Mouse (Mus musculus) embryonic facial prominence, embryonic 14.5 days (tissue): ENCODE results near the gene Psmd14. TPM values are rescaled to one million over a fixed set of nuclear protein-coding genes. Genes with fewer than 3 reads are reported as not detected.

Experiments
- ATAC-seq: fragments of 200-750 bp; cut with Nextera tagmentation; 2 replicates; pipeline ENCODE4 v1.8.0; 2017; ENCODE audit warnings: low read depth, moderate number of reproducible peaks, moderate TSS enrichment
- DNase-seq: peaks from one replicate; pipeline ENCODE4 v3.0.0-alpha.2; 2015; ENCODE audit warnings: low spot score
- H3K27ac ChIP-seq: fragments of 300-500 bp; sonication (generic); replicated peaks from 2 replicates; pipeline ENCODE4 v1.5.1; 2014; ENCODE audit warnings: low read depth, mild to moderate bottlenecking, low read length, moderate library complexity
- H3K27me3 ChIP-seq: fragments of 300-500 bp; sonication (generic); replicated peaks from 2 replicates; pipeline ENCODE4 v1.6.1; 2014; ENCODE audit warnings: low read length; ENCODE audit not compliant: control insufficient read depth, insufficient read depth
- H3K36me3 ChIP-seq: fragments of 300-500 bp; sonication (generic); 2 replicates; pipeline ENCODE4 v1.6.1; 2014; ENCODE audit warnings: low read length, mixed read lengths; ENCODE audit not compliant: control insufficient read depth, insufficient read depth
- H3K4me1 ChIP-seq: fragments of 300-500 bp; sonication (generic); 2 replicates; pipeline ENCODE4 v1.6.1; 2014; ENCODE audit warnings: antibody characterized with exemption, low read length; ENCODE audit not compliant: control insufficient read depth, insufficient read depth
- H3K4me2 ChIP-seq: fragments of 300-500 bp; sonication (generic); 2 replicates; pipeline ENCODE4 v1.6.1; 2014; ENCODE audit warnings: low read depth, mild to moderate bottlenecking, low read length, moderate library complexity, mixed read lengths
- H3K4me3 ChIP-seq: fragments of 300-500 bp; sonication (generic); 2 replicates; pipeline ENCODE4 v1.5.1; 2014; ENCODE audit warnings: low read depth, mild to moderate bottlenecking, low read length
- H3K9ac ChIP-seq: fragments of 300-500 bp; sonication (generic); 2 replicates; pipeline ENCODE4 v1.6.1; 2014; ENCODE audit warnings: low read depth, mild to moderate bottlenecking, low read length, moderate library complexity, mixed read lengths
- H3K9me3 ChIP-seq: fragments of 300-500 bp; sonication (generic); 2 replicates; pipeline ENCODE4 v1.6.1; 2016; ENCODE audit warnings: low read length; ENCODE audit not compliant: control insufficient read depth
- WGBS: fragments of 180-500 bp; shearing (Covaris S2); extraction: QIAGEN DNeasy Blood & Tissue Kit; methylation state at CpG from one replicate; pipeline ENCODE4 v1.1.7; 2014; 5-methylcytosine and 5-hydroxymethylcytosine counted together
- polyA plus RNA-seq: library from polyadenylated mRNA; unstranded; fragments of >200 nt; fragmentation: Nextera tagmentation; extraction: Ambion mirVana; gene quantifications from 2 replicates; pipeline ENCODE4 v1.2.1, GENCODE M21; 2014

The Psmd14 gene
- polyA plus RNA-seq, 1 experiment from 2014 or later = 167 TPM

- H3K4me3 ChIP-seq = no peak overlapping the region
- 82% methylated on average over 3 of the region's 3 CpGs for WGBS
- H3K36me3 ChIP-seq = no peaks in the 10 kb centered on the region
- no peak for DNase-seq
- H3K9me3 ChIP-seq = no peaks in the 10 kb centered on the region
- no peaks in the 10 kb centered on the region for H3K4me1 ChIP-seq
- H3K27ac ChIP-seq = no peak overlapping the region
- H3K27me3 ChIP-seq = no peaks in the 10 kb centered on the region
- H3K4me2 ChIP-seq = no peak overlapping the region
- ATAC-seq = no peak
- no peak overlapping the region for H3K9ac ChIP-seq
These were observed 22.4 kb upstream of the Psmd14 start for GRCm38 (mm10) chr2:61689086-61689485.

GRCm38 (mm10) chr2:61709570-61709969 lies 1.9 kb upstream of the Psmd14 start:
- DNase-seq = no peak
- Histone ChIP-seq H3K4me2 (no peak overlapping the region), H3K9ac (no peak overlapping the region), H3K36me3 (no peaks in the 10 kb centered on the region), H3K27me3 (no peaks in the 10 kb centered on the region), H3K4me1 (peaks cover 4% of the 10 kb centered on the region; the same call in 1 of the 2 replicates), H3K4me3 (no peak overlapping the region), H3K27ac (no peak overlapping the region), H3K9me3 (no peaks in the 10 kb centered on the region)
- no peak for ATAC-seq
- 95% methylated on average over 3 of the region's 3 CpGs for WGBS

- ATAC-seq = no peak
- 44% methylated on average over 3 of the region's 3 CpGs for WGBS
These were observed 1.0 kb downstream of the Psmd14 start for GRCm38 (mm10) chr2:61712526-61712925.

GRCm38 (mm10) chr2:61722401-61722982 lies 11.0 kb downstream of the Psmd14 start:
- DNase-seq (no peak), ATAC-seq (no peak)
- Histone ChIP-seq H3K27ac (no peak overlapping the region), H3K4me3 (no peak overlapping the region), H3K36me3 (no peaks in the 10 kb centered on the region), H3K9me3 (no peaks in the 10 kb centered on the region), H3K27me3 (no peaks in the 10 kb centered on the region), H3K4me2 (no peak overlapping the region), H3K9ac (no peak overlapping the region), H3K4me1 (no peaks in the 10 kb centered on the region)
- WGBS = 85% methylated on average over 4 of the region's 4 CpGs

More at GRCm38 (mm10) chr2:61712526-61712925, 1.0 kb downstream of the Psmd14 start:
- peak overlapping the region; percentile 67 for H3K4me2 ChIP-seq
- no peaks in the 10 kb centered on the region for H3K27me3 ChIP-seq
- peak overlapping the region; percentile 94 for H3K9ac ChIP-seq
- no peak for DNase-seq
- H3K4me1 ChIP-seq = peaks cover 4% of the 10 kb centered on the region; the same call in 1 of the 2 replicates
- no peaks in the 10 kb centered on the region for H3K36me3 ChIP-seq
- H3K27ac ChIP-seq = no peak overlapping the region
- no peaks in the 10 kb centered on the region for H3K9me3 ChIP-seq
- H3K4me3 ChIP-seq = peak overlapping the region; percentile 84

GRCm38 (mm10) chr2:61732802-61733486 lies 21.4 kb downstream of the Psmd14 start:
- Histone ChIP-seq H3K27ac (no peak overlapping the region), H3K9me3 (no peaks in the 10 kb centered on the region), H3K27me3 (no peaks in the 10 kb centered on the region), H3K4me1 (no peaks in the 10 kb centered on the region; the same call in 1 of the 2 replicates), H3K4me2 (no peak overlapping the region), H3K9ac (no peak overlapping the region), H3K36me3 (peaks cover 7% of the 10 kb centered on the region; the same call in 1 of the 2 replicates), H3K4me3 (no peak overlapping the region)
- DNase-seq = no peak
- ATAC-seq = no peak
- 84% methylated on average over 11 of the region's 11 CpGs for WGBS

- 92% methylated on average over 1 of the region's 1 CpGs for WGBS
- ATAC-seq = no peak
These were observed 22.7 kb downstream of the Psmd14 start for GRCm38 (mm10) chr2:61734175-61734574.

GRCm38 (mm10) chr2:61746051-61746450 lies 34.6 kb downstream of the Psmd14 start:
- Histone ChIP-seq H3K9ac (no peak overlapping the region), H3K9me3 (no peaks in the 10 kb centered on the region), H3K4me2 (no peak overlapping the region), H3K27ac (no peak overlapping the region), H3K4me1 (no peaks in the 10 kb centered on the region), H3K36me3 (no peaks in the 10 kb centered on the region), H3K27me3 (no peaks in the 10 kb centered on the region), H3K4me3 (no peak overlapping the region)
- no peak for DNase-seq
- ATAC-seq = no peak
- WGBS = 74% methylated on average over 1 of the region's 1 CpGs

More at GRCm38 (mm10) chr2:61734175-61734574, 22.7 kb downstream of the Psmd14 start:
- Histone ChIP-seq H3K4me1 (no peaks in the 10 kb centered on the region; the same call in 1 of the 2 replicates), H3K27me3 (no peaks in the 10 kb centered on the region), H3K9ac (no peak overlapping the region), H3K9me3 (no peaks in the 10 kb centered on the region), H3K4me3 (no peak overlapping the region), H3K36me3 (peaks cover 7% of the 10 kb centered on the region; the same call in 1 of the 2 replicates), H3K4me2 (no peak overlapping the region), H3K27ac (no peak overlapping the region)
- DNase-seq = no peak

GRCm38 (mm10) chr2:61746580-61746979 lies 35.1 kb downstream of the Psmd14 start:
- Histone ChIP-seq H3K36me3 (no peaks in the 10 kb centered on the region), H3K4me3 (no peak overlapping the region), H3K4me1 (no peaks in the 10 kb centered on the region), H3K27me3 (no peaks in the 10 kb centered on the region), H3K9ac (no peak overlapping the region), H3K27ac (no peak overlapping the region), H3K9me3 (no peaks in the 10 kb centered on the region), H3K4me2 (no peak overlapping the region)
- DNase-seq (no peak), ATAC-seq (no peak)
- WGBS = 74% methylated on average over 2 of the region's 2 CpGs

GRCm38 (mm10) chr2:61747411-61747810 lies 35.9 kb downstream of the Psmd14 start:
- H3K36me3 ChIP-seq = no peaks in the 10 kb centered on the region
- WGBS = 66% methylated on average over 2 of the region's 2 CpGs
- no peaks in the 10 kb centered on the region for H3K4me1 ChIP-seq
- H3K4me2 ChIP-seq = no peak overlapping the region
- no peaks in the 10 kb centered on the region for H3K9me3 ChIP-seq
- no peak overlapping the region for H3K27ac ChIP-seq
- no peak overlapping the region for H3K4me3 ChIP-seq
- no peaks in the 10 kb centered on the region for H3K27me3 ChIP-seq
- no peak overlapping the region for H3K9ac ChIP-seq
- no peak for DNase-seq
- ATAC-seq = no peak
